Mouse (Mus musculus): Measurements from ENCODE around the gene Upf2.

- no peak for TF ChIP-seq CTCF (IDR thresholded peaks at IDR 0.05; ENCODE audit: borderline replicate concordance, control insufficient read depth, extremely low read depth, insufficient read depth, low read length, poor library complexity)
- TF ChIP-seq POLR2A (IDR thresholded peaks at IDR 0.05; ENCODE audit: control insufficient read depth, extremely low read depth, insufficient read depth, low read length, poor library complexity) = no peak
Observed at GRCm38 (mm10) chr2:6046796-6047195, 95.5 kb downstream of the Upf2 start.
